In genomic region chr4:127329046-127329445, GRCm38 (mm10) we compare ENCODE assay signal across 24 mouse cellular contexts. TPM values are rescaled to one million over a fixed set of nuclear protein-coding genes. Genes with fewer than 3 reads are reported as not detected.
DNase-seq lines count a peak whose midpoint lies in the region; ATAC-seq lines count a peak whose summit lies in the region.
"Had no signal": no experiment of that assay in that cellular context is flagged by ENCODE, and none has a peak within 500 bp of the region (broad histone marks: within the 10 kb centered on the region; RNA-seq: fewer than 3 reads in every experiment).

No protein-coding gene starts in this region.

- no peak overlapping the region for H3K4me3 ChIP-seq in midbrain, embryonic 14.5 days (replicated peaks; ENCODE audit: low read depth, low read length)
- no peak overlapping the region for H3K4me3 ChIP-seq in midbrain, embryonic 13.5 days (replicated peaks)
- H3K4me3 ChIP-seq: heart, adult 2 months; heart, embryonic 15.5 days; neural tube, embryonic 15.5 days had no signal

- H3K9me3 ChIP-seq in midbrain, embryonic 14.5 days (ENCODE audit: control insufficient read depth, low read length): no peaks in the 10 kb centered on the region
- H3K9me3 ChIP-seq in midbrain, embryonic 13.5 days: no peaks in the 10 kb centered on the region
- H3K9me3 ChIP-seq: heart, embryonic 15.5 days; neural tube, embryonic 15.5 days had no signal

- peak; percentile 30 for DNase-seq in midbrain, embryonic 14.5 days
- DNase-seq in ZHBTc4 (ENCODE audit: low read depth, low spot score): peak; percentile 96
- peak; percentile 35 for DNase-seq in forelimb bud, embryonic 11.5 days (ENCODE audit: low read depth, low spot score)
- DNase-seq in gastrocnemius, postnatal 4 days (ENCODE audit: low spot score in 2 of 2): no peak
- no peak for DNase-seq in spleen, postnatal 36 days (ENCODE audit: low spot score in 2 of 2)
- DNase-seq in ovary, postnatal 14 days (ENCODE audit: low spot score): no peak
- DNase-seq: adrenal gland, postnatal 25 days; cerebellum, adult 2 months; gastrocnemius, postnatal 10 days; heart, adult 2 months; kidney, postnatal 10 days; left cerebral cortex, postnatal 4 days; lung, postnatal 36 days; thymus, postnatal 14 days had no signal

- no peak overlapping the region for H3K27ac ChIP-seq in midbrain, embryonic 14.5 days (replicated peaks; ENCODE audit: low read depth, low read length)
- no peak overlapping the region for H3K27ac ChIP-seq in midbrain, embryonic 13.5 days
- H3K27ac ChIP-seq: heart, adult 2 months; heart, embryonic 15.5 days; neural tube, embryonic 15.5 days had no signal

- H3K9ac ChIP-seq in midbrain, embryonic 14.5 days (replicated peaks; ENCODE audit: low read length): no peak overlapping the region
- no peak overlapping the region for H3K9ac ChIP-seq in midbrain, embryonic 13.5 days (replicated peaks)
- H3K9ac ChIP-seq: heart, embryonic 15.5 days; neural tube, embryonic 15.5 days had no signal

- peaks cover 13% of the 10 kb centered on the region for H3K4me1 ChIP-seq in midbrain, embryonic 14.5 days (ENCODE audit: control insufficient read depth, insufficient read depth, low read length)
- H3K4me1 ChIP-seq in midbrain, embryonic 13.5 days (replicated peaks): peaks cover 36% of the 10 kb centered on the region

- WGBS in midbrain, embryonic 14.5 days: 24% methylated on average over 3 of the region's 3 CpGs
- WGBS in midbrain, embryonic 13.5 days: 15% methylated on average over 3 of the region's 3 CpGs

- H3K36me3 ChIP-seq in midbrain, embryonic 14.5 days (ENCODE audit: control insufficient read depth, insufficient read depth, low read length): no peaks in the 10 kb centered on the region
- H3K36me3 ChIP-seq in midbrain, embryonic 13.5 days: no peaks in the 10 kb centered on the region
- H3K36me3 ChIP-seq: heart, embryonic 15.5 days; neural tube, embryonic 15.5 days had no signal

- H3K27me3 ChIP-seq in midbrain, embryonic 14.5 days (ENCODE audit: control insufficient read depth, insufficient read depth, low read length): peaks cover 23% of the 10 kb centered on the region
- H3K27me3 ChIP-seq in midbrain, embryonic 13.5 days: peaks cover 69% of the 10 kb centered on the region

- H3K4me2 ChIP-seq in midbrain, embryonic 14.5 days (ENCODE audit: low read length): no peak overlapping the region
- no peak overlapping the region for H3K4me2 ChIP-seq in midbrain, embryonic 13.5 days (replicated peaks)
- H3K4me2 ChIP-seq: heart, embryonic 15.5 days had no signal

- ATAC-seq in midbrain, embryonic 14.5 days (ENCODE audit: low FRiP score, low TSS enrichment): no peak
- no peak for ATAC-seq in midbrain, embryonic 13.5 days
- ATAC-seq: activated CD4-positive, CD25-positive, alpha-beta regulatory T cell, adult 4 months; forebrain, embryonic 16.5 days; intestine, postnatal 0 days had no signal

RNA-seq across cellular contexts. Expression of gene Gjb3, which starts 1.6 kb away (rescaled TPM):
- 0.18 and 0.38 TPM in 2 replicates for polyA plus RNA-seq in midbrain, embryonic 14.5 days (2014; fragmentation: Nextera tagmentation; extraction: Ambion mirVana)
- 0.22 and 0.32 TPM in 2 replicates for polyA plus RNA-seq in midbrain, embryonic 13.5 days (2015; fragmentation: Nextera tagmentation; extraction: Ambion mirVana)
- total RNA-seq in gastrocnemius, postnatal 4 days (2021): not detected
- total RNA-seq: adrenal gland, postnatal 25 days; gastrocnemius, postnatal 10 days; heart, adult 2 months had no signal
- polyA plus RNA-seq: activated CD4-positive, CD25-positive, alpha-beta regulatory T cell, adult 4 months; forebrain, embryonic 16.5 days; neural tube, embryonic 15.5 days had no signal

RNA-seq across cellular contexts. Expression of gene Gja4, which starts 15.2 kb away (rescaled TPM):
- polyA plus RNA-seq in midbrain, embryonic 14.5 days (2014; fragmentation: Nextera tagmentation; extraction: Ambion mirVana): 15.7 and 24.4 TPM in 2 replicates
- polyA plus RNA-seq in midbrain, embryonic 13.5 days (2015; fragmentation: Nextera tagmentation; extraction: Ambion mirVana): 17.8 and 17.9 TPM in 2 replicates
- 10 to 100 TPM; 18.2 to 19.5 TPM for total RNA-seq in gastrocnemius, postnatal 4 days (2021)
- total RNA-seq: common myeloid progenitor, adult 5-6 weeks; hematopoietic stem cell, adult 5-6 weeks had no signal
- polyA plus RNA-seq: activated CD4-positive, CD25-positive, alpha-beta regulatory T cell, adult 4 months had no signal

RNA-seq across cellular contexts. Expression of gene Gjb4, which starts 24.8 kb away (rescaled TPM):
- not detected in 2 replicates for polyA plus RNA-seq in midbrain, embryonic 14.5 days (2014; fragmentation: Nextera tagmentation; extraction: Ambion mirVana)
- polyA plus RNA-seq in midbrain, embryonic 13.5 days (2015; fragmentation: Nextera tagmentation; extraction: Ambion mirVana): 0.11 TPM in 1 of 2 replicates, not detected in the other
- total RNA-seq in gastrocnemius, postnatal 4 days (2021): not detected
- total RNA-seq: adrenal gland, postnatal 25 days; common myeloid progenitor, adult 5-6 weeks; gastrocnemius, postnatal 10 days; heart, adult 2 months; hematopoietic stem cell, adult 5-6 weeks; layer of hippocampus, adult 8-10 months; left cerebral cortex, adult 18-20 months; left cerebral cortex, postnatal 4 days had no signal
- polyA plus RNA-seq: activated CD4-positive, CD25-positive, alpha-beta regulatory T cell, adult 4 months; forebrain, embryonic 16.5 days; heart, embryonic 15.5 days; neural tube, embryonic 15.5 days had no signal

RNA-seq across cellular contexts. Expression of gene Gjb5, which starts 28.9 kb away (rescaled TPM):
- not detected in 2 replicates for polyA plus RNA-seq in midbrain, embryonic 14.5 days (2014; fragmentation: Nextera tagmentation; extraction: Ambion mirVana)
- polyA plus RNA-seq in midbrain, embryonic 13.5 days (2015; fragmentation: Nextera tagmentation; extraction: Ambion mirVana): 0.09 TPM in 1 of 2 replicates, not detected in the other
- total RNA-seq in gastrocnemius, postnatal 4 days (2021): under 1 TPM; 0.70 to 0.88 TPM
- total RNA-seq: adrenal gland, postnatal 25 days; common myeloid progenitor, adult 5-6 weeks; hematopoietic stem cell, adult 5-6 weeks; layer of hippocampus, adult 8-10 months; left cerebral cortex, adult 18-20 months had no signal
- polyA plus RNA-seq: activated CD4-positive, CD25-positive, alpha-beta regulatory T cell, adult 4 months had no signal

Comparison
In these comparisons a context has a peak if more than half of its experiments do, and no peak if none do; other contexts are left out.
1. DNase-seq: peak in midbrain, embryonic 14.5 days (single experiment), ZHBTc4 (single experiment) and forelimb bud, embryonic 11.5 days (single experiment); none in gastrocnemius, postnatal 4 days (0 of 2), spleen, postnatal 36 days (0 of 2) and ovary, postnatal 14 days (single experiment).